ENCODE assay signal across 26 mouse cellular contexts in the genomic region with DNA sequence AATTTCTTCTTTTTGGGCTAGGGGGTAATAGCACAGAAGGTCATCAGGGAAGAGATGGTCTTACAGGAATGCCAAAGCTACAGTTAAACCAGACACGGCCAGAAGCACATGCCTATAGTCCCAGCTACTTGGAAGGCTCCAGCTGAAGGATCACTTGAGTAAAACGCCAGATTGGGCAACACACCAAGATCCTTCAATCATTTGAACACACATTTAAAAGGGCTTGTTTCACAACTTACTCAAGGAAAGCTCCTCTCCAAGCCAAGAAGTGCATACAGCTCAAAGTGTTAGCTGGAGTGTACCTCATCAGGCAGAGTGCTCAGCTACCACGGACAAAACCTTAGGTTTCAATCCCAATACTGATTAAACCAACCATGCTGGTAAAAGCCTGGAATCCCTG. TPM values are rescaled to one million over a fixed set of nuclear protein-coding genes. Genes with fewer than 3 reads are reported as not detected.
A peak's percentile ranks its signal among the peaks of the same experiment; 100 is the strongest.
DNase-seq lines count a peak whose midpoint lies in the region; ATAC-seq and TF ChIP-seq lines count a peak whose summit lies in the region.
"Had no signal": no experiment of that assay in that cellular context is flagged by ENCODE, and none has a peak within 500 bp of the region (broad histone marks: within the 10 kb centered on the region; RNA-seq: fewer than 3 reads in every experiment).

No protein-coding gene starts in this region.

- ATAC-seq in lung, postnatal 0 days, result peak; percentile 83
- ATAC-seq: forebrain, embryonic 15.5 days; hindbrain, embryonic 16.5 days; liver, embryonic 12.5 days; liver, postnatal 0 days had no signal

- 44% methylated on average over 3 of the region's 3 CpGs for WGBS in lung, postnatal 0 days

- H3K4me1 ChIP-seq in lung, postnatal 0 days (ENCODE audit: insufficient read depth, low read depth, low read length), result peaks cover 5% of the 10 kb centered on the region; the same call in 1 of the 2 replicates
- H3K4me1 ChIP-seq: embryonic facial prominence, embryonic 12.5 days; forebrain, embryonic 10.5 days; forebrain, embryonic 15.5 days; heart, embryonic 13.5 days; liver, embryonic 12.5 days; neural tube, embryonic 13.5 days had no signal

- H3K4me3 ChIP-seq in lung, postnatal 0 days (ENCODE audit: low read depth, low read length), result no peak overlapping the region
- H3K4me3 ChIP-seq: embryonic facial prominence, embryonic 12.5 days; forebrain, embryonic 10.5 days; forebrain, embryonic 15.5 days; gastrocnemius, adult 2 months; heart, embryonic 13.5 days; layer of hippocampus, adult 2 months; liver, embryonic 12.5 days; neural tube, embryonic 13.5 days had no signal

- intact Hi-C loops in gastrocnemius, postnatal 14 days (cut with DNase I; ENCODE audit: low total_unique reads), result no loop called here

- no peak for TF ChIP-seq CTCF in lung, postnatal 0 days (IDR thresholded peaks at IDR 0.05)

- no peak overlapping the region for H3K9ac ChIP-seq in lung, postnatal 0 days (replicated peaks; ENCODE audit: low read depth)
- H3K9ac ChIP-seq: embryonic facial prominence, embryonic 12.5 days; forebrain, embryonic 15.5 days; heart, embryonic 13.5 days; liver, embryonic 12.5 days; liver, postnatal 0 days; neural tube, embryonic 13.5 days had no signal

- peak; percentile 91 for TF ChIP-seq EP300 in lung, postnatal 0 days (IDR thresholded peaks at IDR 0.05)

- H3K36me3 ChIP-seq in lung, postnatal 0 days (ENCODE audit: insufficient read depth, low read length), result peaks cover 9% of the 10 kb centered on the region; the same call in 1 of the 2 replicates

- H3K27me3 ChIP-seq in lung, postnatal 0 days (replicated peaks; ENCODE audit: insufficient read depth, low read length), result no peaks in the 10 kb centered on the region
- H3K27me3 ChIP-seq: CH12.LX; embryonic facial prominence, embryonic 12.5 days; forebrain, embryonic 15.5 days; heart, embryonic 13.5 days; liver, embryonic 12.5 days; neural tube, embryonic 13.5 days had no signal

- H3K4me2 ChIP-seq in lung, postnatal 0 days (replicated peaks; ENCODE audit: low read depth, low read length), result no peak overlapping the region
- H3K4me2 ChIP-seq: embryonic facial prominence, embryonic 12.5 days; forebrain, embryonic 15.5 days; heart, embryonic 13.5 days; liver, embryonic 12.5 days; midbrain, embryonic 11.5 days; neural tube, embryonic 13.5 days had no signal

- DNase-seq in adipocyte (ENCODE audit: low spot score), result peak; percentile 38
- DNase-seq in gonadal fat pad, adult 2 months (ENCODE audit: low read depth), result peak; percentile 62
- DNase-seq in lung, postnatal 0 days (ENCODE audit: low spot score), result peak; percentile 92
- DNase-seq in lung, postnatal 4 days, result peak; percentile 45 to 60
- no peak for DNase-seq in B cell, adult 2 months
- no peak for DNase-seq in gastrocnemius, postnatal 14 days
- DNase-seq: adrenal gland, postnatal 10 days; cerebellum, adult 9-11 months; embryo, embryonic 11 days; gastrocnemius, adult 2 months; heart, adult 18-20 months; heart, postnatal 10 days; kidney, adult 2 months; kidney, postnatal 36 days; liver, postnatal 0 days; right cerebral cortex, postnatal 4 days had no signal

- no peak overlapping the region for H3K27ac ChIP-seq in lung, postnatal 0 days (ENCODE audit: low read length)
- H3K27ac ChIP-seq: embryonic facial prominence, embryonic 12.5 days; forebrain, embryonic 10.5 days; forebrain, embryonic 15.5 days; gastrocnemius, adult 2 months; heart, embryonic 13.5 days; layer of hippocampus, adult 2 months; liver, embryonic 12.5 days; neural tube, embryonic 13.5 days had no signal

- no peaks in the 10 kb centered on the region for H3K9me3 ChIP-seq in lung, postnatal 0 days (ENCODE audit: low read length)
- H3K9me3 ChIP-seq: embryonic facial prominence, embryonic 12.5 days; forebrain, embryonic 10.5 days; forebrain, embryonic 15.5 days; heart, embryonic 13.5 days; liver, embryonic 12.5 days; neural tube, embryonic 13.5 days had no signal

RNA-seq across cellular contexts. Expression of gene Tsn, which starts 14.9 kb away (rescaled TPM):
- polyA plus RNA-seq in gonadal fat pad, adult 2 months (2012; rRNA removed), result 34.8 and 41.7 TPM in 2 replicates
- polyA plus RNA-seq in lung, postnatal 0 days (2015; fragmentation: Nextera tagmentation; extraction: Ambion mirVana), result 226 and 232 TPM in 2 replicates
- 10 to 100 TPM; 63.1 to 64.5 TPM for total RNA-seq in gastrocnemius, postnatal 14 days (2021)

RNA-seq across cellular contexts. Expression of gene Nifk, which starts 25.0 kb away (rescaled TPM):
- 8.4 and 10.0 TPM in 2 replicates for polyA plus RNA-seq in gonadal fat pad, adult 2 months (2012; rRNA removed)
- 30.7 and 32.4 TPM in 2 replicates for polyA plus RNA-seq in lung, postnatal 0 days (2015; fragmentation: Nextera tagmentation; extraction: Ambion mirVana)
- total RNA-seq in gastrocnemius, postnatal 14 days (2021), result 10 to 100 TPM; 20.9 to 25.4 TPM

Comparison
In these comparisons a context has a peak if more than half of its experiments do, and no peak if none do; other contexts are left out.
1. DNase-seq: peak in adipocyte (single experiment), gonadal fat pad, adult 2 months (single experiment), lung, postnatal 0 days (single experiment) and lung, postnatal 4 days (2 of 2); none in B cell, adult 2 months (0 of 2) and gastrocnemius, postnatal 14 days (single experiment).